Mouse (Mus musculus) embryonic facial prominence, embryonic 14.5 days (tissue): ENCODE measurements around the gene Kif27. TPM values are rescaled to one million over a fixed set of nuclear protein-coding genes. Genes with fewer than 3 reads are reported as not detected.

Experiments used
- ATAC-seq: fragments of 200-750 bp; cut with Nextera tagmentation; 2 replicates; pipeline ENCODE4 v1.8.0; 2017; ENCODE audit warnings: low read depth, moderate number of reproducible peaks, moderate TSS enrichment
- DNase-seq: peaks from one replicate; pipeline ENCODE4 v3.0.0-alpha.2; 2015; ENCODE audit warnings: low spot score
- H3K27ac ChIP-seq: fragments of 300-500 bp; sonication (generic); replicated peaks from 2 replicates; pipeline ENCODE4 v1.5.1; 2014; ENCODE audit warnings: low read depth, mild to moderate bottlenecking, low read length, moderate library complexity
- H3K27me3 ChIP-seq: fragments of 300-500 bp; sonication (generic); replicated peaks from 2 replicates; pipeline ENCODE4 v1.6.1; 2014; ENCODE audit warnings: low read length; ENCODE audit not compliant: control insufficient read depth, insufficient read depth
- H3K36me3 ChIP-seq: fragments of 300-500 bp; sonication (generic); 2 replicates; pipeline ENCODE4 v1.6.1; 2014; ENCODE audit warnings: low read length, mixed read lengths; ENCODE audit not compliant: control insufficient read depth, insufficient read depth
- H3K4me1 ChIP-seq: fragments of 300-500 bp; sonication (generic); 2 replicates; pipeline ENCODE4 v1.6.1; 2014; ENCODE audit warnings: antibody characterized with exemption, low read length; ENCODE audit not compliant: control insufficient read depth, insufficient read depth
- H3K4me2 ChIP-seq: fragments of 300-500 bp; sonication (generic); 2 replicates; pipeline ENCODE4 v1.6.1; 2014; ENCODE audit warnings: low read depth, mild to moderate bottlenecking, low read length, moderate library complexity, mixed read lengths
- H3K4me3 ChIP-seq: fragments of 300-500 bp; sonication (generic); 2 replicates; pipeline ENCODE4 v1.5.1; 2014; ENCODE audit warnings: low read depth, mild to moderate bottlenecking, low read length
- H3K9ac ChIP-seq: fragments of 300-500 bp; sonication (generic); 2 replicates; pipeline ENCODE4 v1.6.1; 2014; ENCODE audit warnings: low read depth, mild to moderate bottlenecking, low read length, moderate library complexity, mixed read lengths
- H3K9me3 ChIP-seq: fragments of 300-500 bp; sonication (generic); 2 replicates; pipeline ENCODE4 v1.6.1; 2016; ENCODE audit warnings: low read length; ENCODE audit not compliant: control insufficient read depth
- WGBS: fragments of 180-500 bp; shearing (Covaris S2); extraction: QIAGEN DNeasy Blood & Tissue Kit; methylation state at CpG from one replicate; pipeline ENCODE4 v1.1.7; 2014; 5-methylcytosine and 5-hydroxymethylcytosine counted together
- polyA plus RNA-seq: library from polyadenylated mRNA; unstranded; fragments of >200 nt; fragmentation: Nextera tagmentation; extraction: Ambion mirVana; gene quantifications from 2 replicates; pipeline ENCODE4 v1.2.1, GENCODE M21; 2014

Gene Kif27
- polyA plus RNA-seq, 1 experiment from 2014 or later: 1.7 TPM

DNA sequence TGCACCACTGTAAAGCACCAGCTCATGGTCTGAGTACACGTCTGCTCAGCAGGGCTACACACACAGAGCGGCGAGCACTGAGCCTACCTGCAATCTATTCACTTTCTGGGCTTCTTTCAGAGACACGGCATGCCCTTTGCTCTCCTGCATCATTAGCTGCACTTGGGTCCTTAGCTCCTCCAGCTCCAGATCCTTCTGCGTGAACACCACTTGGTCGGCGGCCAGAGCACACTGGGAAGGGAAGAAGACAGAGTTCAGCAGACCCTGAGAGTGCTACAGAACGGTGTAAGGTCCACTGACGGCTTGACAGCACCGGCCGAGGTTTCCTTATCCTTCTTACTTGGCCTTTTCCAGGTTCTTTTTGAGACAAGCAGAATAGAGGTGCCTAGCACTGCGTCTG is 21.5 kb downstream of the Kif27 start:
- no peak for DNase-seq
- WGBS: 79% methylated on average over 12 of the region's 12 CpGs
- Histone ChIP-seq H3K4me1 (no peaks in the 10 kb centered on the region), H3K27me3 (no peaks in the 10 kb centered on the region), H3K4me3 (no peak overlapping the region), H3K36me3 (no peaks in the 10 kb centered on the region), H3K9me3 (no peaks in the 10 kb centered on the region), H3K9ac (no peak overlapping the region), H3K27ac (no peak overlapping the region), H3K4me2 (no peak overlapping the region)
- no peak for ATAC-seq

DNA sequence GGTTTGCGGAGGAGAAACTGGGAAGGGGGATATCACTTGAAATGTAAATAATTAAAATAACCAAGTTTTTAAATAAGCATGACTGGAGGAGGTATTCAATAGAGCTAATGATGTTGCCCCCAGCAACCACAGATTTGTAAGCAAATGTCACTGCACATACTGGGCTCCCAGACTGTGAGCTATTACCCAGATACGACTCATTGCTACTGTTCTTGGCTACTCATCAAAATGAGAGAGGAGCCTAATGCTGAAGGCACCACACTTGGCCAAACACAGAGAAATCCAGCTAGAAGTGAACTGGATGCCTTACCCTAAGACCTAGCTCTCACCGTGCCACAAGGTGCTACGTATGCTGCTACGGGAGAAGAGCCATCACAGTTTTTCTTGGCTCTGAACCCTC is 24.8 kb downstream of the Kif27 start:
- Histone ChIP-seq H3K4me2 (no peak overlapping the region), H3K36me3 (no peaks in the 10 kb centered on the region), H3K4me3 (no peak overlapping the region), H3K9ac (no peak overlapping the region), H3K27me3 (no peaks in the 10 kb centered on the region), H3K9me3 (no peaks in the 10 kb centered on the region), H3K4me1 (no peaks in the 10 kb centered on the region), H3K27ac (no peak overlapping the region)
- DNase-seq: no peak
- no peak for ATAC-seq
- 96% methylated on average over 5 of the region's 5 CpGs for WGBS

DNA sequence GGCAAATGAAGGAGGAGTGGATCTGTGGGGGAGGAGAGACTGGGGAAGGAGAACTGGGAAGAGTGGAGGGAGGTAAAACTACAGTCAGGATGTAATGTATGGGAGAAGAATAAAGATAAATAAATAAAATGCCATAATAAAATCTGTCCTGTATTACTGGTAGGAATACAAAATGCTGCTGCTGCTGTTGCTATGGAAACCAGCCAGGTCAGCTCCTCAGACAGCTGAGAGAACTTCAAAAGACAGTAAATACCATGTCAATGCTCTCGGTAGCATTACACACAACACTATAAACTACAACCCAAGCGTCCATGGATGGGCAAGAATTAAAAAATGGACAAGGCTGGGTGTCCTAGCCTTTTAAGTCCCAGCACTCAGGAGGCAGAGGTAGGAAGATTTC is 41.2 kb downstream of the Kif27 start:
- Histone ChIP-seq H3K9ac (no peak overlapping the region), H3K27me3 (no peaks in the 10 kb centered on the region), H3K4me2 (no peak overlapping the region), H3K4me1 (no peaks in the 10 kb centered on the region), H3K27ac (no peak overlapping the region), H3K36me3 (no peaks in the 10 kb centered on the region), H3K4me3 (no peak overlapping the region), H3K9me3 (no peaks in the 10 kb centered on the region)
- DNase-seq: no peak
- 62% methylated on average over 2 of the region's 2 CpGs for WGBS
- ATAC-seq: no peak

DNA sequence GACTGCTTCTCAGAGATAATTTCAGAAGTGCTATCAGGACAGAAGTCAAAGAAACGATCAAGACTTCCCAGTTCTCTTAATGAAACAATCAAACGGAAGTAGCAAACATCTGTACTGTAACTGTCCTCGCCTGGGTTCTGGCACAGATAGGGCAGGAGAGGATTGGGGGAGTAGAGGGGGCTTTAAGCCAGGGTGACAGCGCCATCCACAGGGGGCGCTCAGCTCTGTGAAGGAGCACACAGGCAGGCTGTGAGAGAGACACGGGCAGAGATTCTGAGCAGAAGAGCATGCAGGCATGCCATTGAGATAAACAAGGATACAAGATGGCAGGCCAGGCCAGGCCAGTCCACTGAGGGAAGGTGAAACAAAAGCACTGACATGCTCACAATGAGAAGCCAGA is 43.9 kb downstream of the Kif27 start:
- ATAC-seq: no peak
- WGBS: 60% methylated on average over 6 of the region's 6 CpGs
- no peak overlapping the region for H3K27ac ChIP-seq

DNA sequence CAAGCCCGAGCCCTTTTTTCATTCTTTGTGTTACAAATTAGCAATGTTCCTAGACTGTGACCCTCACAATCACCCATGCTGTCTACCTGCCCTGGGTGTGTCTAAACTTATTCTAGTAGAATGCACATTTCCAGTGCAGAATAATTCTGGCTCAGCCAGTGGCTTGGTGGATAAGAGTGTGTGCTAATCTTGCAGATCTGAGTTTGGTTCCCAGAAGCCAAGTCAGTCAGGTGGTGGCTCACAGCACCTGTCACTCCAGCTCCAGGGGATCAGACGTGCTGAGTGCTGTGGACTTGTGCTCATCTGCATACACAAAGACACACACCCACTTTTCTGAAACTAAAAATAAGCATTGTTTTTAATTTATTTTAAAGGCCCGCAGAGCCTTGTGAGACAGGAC is 45.2 kb downstream of the Kif27 start:
- 63% methylated on average over 3 of the region's 3 CpGs for WGBS
- Histone ChIP-seq H3K4me2 (no peak overlapping the region), H3K27me3 (no peaks in the 10 kb centered on the region), H3K9ac (no peak overlapping the region), H3K9me3 (no peaks in the 10 kb centered on the region), H3K4me1 (no peaks in the 10 kb centered on the region), H3K4me3 (no peak overlapping the region), H3K36me3 (no peaks in the 10 kb centered on the region), H3K27ac (no peak overlapping the region)
- DNase-seq: peak; percentile 16
- ATAC-seq: no peak

More for the DNA sequence above, 43.9 kb downstream of the Kif27 start:
- no peak for DNase-seq
- Histone ChIP-seq H3K4me2 (no peak overlapping the region), H3K4me1 (no peaks in the 10 kb centered on the region), H3K9me3 (no peaks in the 10 kb centered on the region), H3K9ac (no peak overlapping the region), H3K27me3 (no peaks in the 10 kb centered on the region), H3K4me3 (no peak overlapping the region), H3K36me3 (no peaks in the 10 kb centered on the region)

DNA sequence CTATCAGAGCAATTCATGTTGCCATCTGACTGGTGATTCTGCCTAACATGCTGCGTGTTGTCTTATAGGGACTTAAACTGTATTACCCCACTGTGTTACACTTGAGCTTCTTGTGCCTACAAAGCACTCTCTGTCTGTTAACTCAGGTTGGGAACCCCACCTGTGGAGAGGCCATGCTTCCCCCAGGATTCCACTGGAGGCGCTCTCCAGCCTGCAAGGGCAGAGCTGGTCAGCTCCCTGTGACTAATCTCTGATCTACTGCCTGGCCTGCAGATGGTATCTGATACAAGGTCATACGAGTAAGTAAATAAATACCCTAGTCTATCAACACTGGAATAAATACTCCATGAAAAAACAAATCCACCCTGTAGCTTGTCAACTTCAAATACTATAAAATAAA is 47.6 kb downstream of the Kif27 start:
- H3K36me3 ChIP-seq: no peaks in the 10 kb centered on the region
- H3K4me1 ChIP-seq: no peaks in the 10 kb centered on the region
- ATAC-seq: no peak
- no peaks in the 10 kb centered on the region for H3K27me3 ChIP-seq
- WGBS: 39% methylated on average over 3 of the region's 3 CpGs
- H3K9ac ChIP-seq: no peak overlapping the region
- no peak overlapping the region for H3K4me2 ChIP-seq
- H3K4me3 ChIP-seq: no peak overlapping the region
- no peak overlapping the region for H3K27ac ChIP-seq
- no peak for DNase-seq
- no peaks in the 10 kb centered on the region for H3K9me3 ChIP-seq

DNA sequence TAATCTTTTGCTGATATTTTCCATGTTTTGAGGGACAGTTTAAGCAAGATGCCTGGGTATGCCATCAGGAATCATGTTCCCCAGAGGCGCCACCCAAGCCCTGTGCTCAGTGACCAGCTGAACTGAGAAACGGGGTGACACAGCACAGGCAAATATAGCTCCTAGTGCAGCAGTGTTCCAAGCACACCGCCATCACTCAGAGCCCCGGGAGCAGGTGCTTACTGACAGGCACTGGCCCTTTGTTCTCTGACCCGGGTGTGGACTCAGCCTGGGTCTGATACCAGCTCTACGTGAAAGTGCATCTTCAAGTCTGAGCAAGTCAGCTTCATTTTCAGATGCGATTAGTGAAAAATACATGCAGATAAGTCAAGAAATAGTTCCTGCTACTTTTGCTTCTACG is 49.4 kb downstream of the Kif27 start:
- Histone ChIP-seq H3K4me3 (no peak overlapping the region), H3K9me3 (no peaks in the 10 kb centered on the region), H3K27me3 (no peaks in the 10 kb centered on the region), H3K4me1 (no peaks in the 10 kb centered on the region), H3K9ac (no peak overlapping the region), H3K36me3 (no peaks in the 10 kb centered on the region), H3K4me2 (no peak overlapping the region), H3K27ac (no peak overlapping the region)
- WGBS: 68% methylated on average over 8 of the region's 8 CpGs
- ATAC-seq (no peak), DNase-seq (no peak)

DNA sequence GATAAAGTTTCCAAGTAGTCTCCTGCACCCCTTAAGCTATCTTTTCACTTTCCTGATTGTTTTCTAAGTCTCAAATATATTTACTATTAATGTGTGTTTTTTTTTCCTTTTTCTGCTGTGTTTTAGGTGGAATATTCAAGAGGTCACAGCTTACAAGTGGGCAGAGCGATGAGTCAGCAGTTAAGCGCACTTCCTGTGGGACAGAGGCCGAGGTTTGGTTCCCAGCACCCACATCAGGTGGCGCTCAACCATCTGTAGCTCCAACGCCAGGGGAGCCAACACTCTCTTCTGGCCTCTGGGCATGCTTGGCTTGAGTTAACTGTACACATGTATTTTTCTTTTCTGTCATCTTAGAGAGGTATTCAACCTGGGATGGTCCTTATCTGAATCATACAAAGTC is 51.5 kb downstream of the Kif27 start:
- Histone ChIP-seq H3K4me3 (no peak overlapping the region), H3K4me2 (no peak overlapping the region), H3K9ac (no peak overlapping the region), H3K9me3 (no peaks in the 10 kb centered on the region), H3K27ac (no peak overlapping the region), H3K4me1 (no peaks in the 10 kb centered on the region), H3K27me3 (no peaks in the 10 kb centered on the region), H3K36me3 (no peaks in the 10 kb centered on the region)
- ATAC-seq: no peak
- no peak for DNase-seq
- whole genome bisulfite sequencing: 90% methylated on average over 5 of the region's 5 CpGs

DNA sequence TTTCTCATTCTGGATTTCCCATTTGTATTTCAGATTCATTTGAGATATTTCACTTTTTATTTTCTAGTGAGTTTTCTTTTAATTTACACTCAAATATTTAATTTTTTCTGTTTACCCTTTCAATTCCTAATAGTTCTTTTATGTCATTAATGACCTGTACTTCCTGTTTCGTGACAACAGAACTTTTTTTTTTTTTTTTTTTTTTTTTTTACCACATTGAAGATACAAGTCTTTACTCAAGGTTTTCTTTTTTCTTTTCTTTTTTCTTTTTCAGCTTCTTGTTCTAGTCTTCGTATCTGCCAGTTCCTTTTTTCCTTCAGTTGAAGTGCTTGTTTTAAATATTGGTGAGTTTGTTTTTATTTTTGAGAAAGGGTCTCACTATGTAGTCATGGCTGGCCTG is 53.7 kb downstream of the Kif27 start:
- Histone ChIP-seq H3K27me3 (no peaks in the 10 kb centered on the region), H3K4me2 (no peak overlapping the region), H3K9me3 (no peaks in the 10 kb centered on the region), H3K4me1 (no peaks in the 10 kb centered on the region), H3K9ac (no peak overlapping the region), H3K27ac (no peak overlapping the region), H3K4me3 (no peak overlapping the region), H3K36me3 (no peaks in the 10 kb centered on the region)
- DNase-seq: no peak
- ATAC-seq: no peak
- 80% methylated on average over 2 of the region's 2 CpGs for whole genome bisulfite sequencing
